Mouse (Mus musculus) stomach, postnatal 0 days (tissue): ENCODE results near the gene Nlgn1. TPM values are rescaled to one million over a fixed set of nuclear protein-coding genes. Genes with fewer than 3 reads are reported as not detected.
A peak's percentile ranks its signal among the peaks of the same experiment; 100 is the strongest.

ENCODE experiments used
- ATAC-seq: fragments of 200-750 bp; cut with Nextera tagmentation; 2 replicates; pipeline ENCODE4 v1.8.0; 2017; ENCODE audit not compliant: low FRiP score, low TSS enrichment
- DNase-seq: peaks from one replicate; pipeline ENCODE4 v3.0.0-alpha.2; 2016; ENCODE audit warnings: low spot score
- H3K27ac ChIP-seq: fragments of 300-500 bp; sonication (generic); replicated peaks from 2 replicates; pipeline ENCODE4 v1.5.1; 2014; ENCODE audit warnings: mild to moderate bottlenecking, control low read depth
- H3K27me3 ChIP-seq: fragments of 300-500 bp; sonication (generic); 2 replicates; pipeline ENCODE4 v1.6.1; 2014; ENCODE audit warnings: low read length; ENCODE audit not compliant: control insufficient read depth, insufficient read depth
- H3K36me3 ChIP-seq: fragments of 300-500 bp; sonication (generic); 2 replicates; pipeline ENCODE4 v1.6.1; 2014; ENCODE audit warnings: low read length, mixed read lengths; ENCODE audit not compliant: control insufficient read depth, insufficient read depth
- H3K4me1 ChIP-seq: fragments of 300-500 bp; sonication (generic); replicated peaks from 2 replicates; pipeline ENCODE4 v1.6.1; 2014; ENCODE audit warnings: antibody characterized with exemption; ENCODE audit not compliant: control insufficient read depth, insufficient read depth
- H3K4me2 ChIP-seq: fragments of 300-500 bp; sonication (generic); replicated peaks from 2 replicates; pipeline ENCODE4 v1.6.1; 2014; ENCODE audit warnings: low read depth, mild to moderate bottlenecking, control low read depth, moderate library complexity
- H3K4me3 ChIP-seq: fragments of 300-500 bp; sonication (generic); 2 replicates; pipeline ENCODE4 v1.5.1; 2014; ENCODE audit warnings: low read depth, low read length, control low read depth
- H3K9ac ChIP-seq: fragments of 300-500 bp; sonication (generic); 2 replicates; pipeline ENCODE4 v1.6.1; 2014; ENCODE audit warnings: mild to moderate bottlenecking, low read length, control low read depth, mixed read lengths
- H3K9me3 ChIP-seq: fragments of 300-500 bp; sonication (generic); 2 replicates; pipeline ENCODE4 v1.6.1; 2016; ENCODE audit warnings: low read length; ENCODE audit not compliant: control insufficient read depth
- CTCF ChIP-seq: IDR thresholded peaks from 2 replicates; pipeline ENCODE4 v1.5.1; 2016; ENCODE audit warnings: antibody characterized with exemption, low read depth, mild to moderate bottlenecking, moderate library complexity
- EP300 ChIP-seq: optimal IDR thresholded peaks from 2 replicates; pipeline ENCODE3; 2016; ENCODE audit warnings: antibody characterized with exemption
- WGBS: fragments of 180-500 bp; shearing (Covaris S2); extraction: QIAGEN DNeasy Blood & Tissue Kit; methylation state at CpG from one replicate; pipeline ENCODE4 v1.1.7; 2014; 5-methylcytosine and 5-hydroxymethylcytosine counted together
- polyA plus RNA-seq: library from polyadenylated mRNA; unstranded; fragments of >200 nt; fragmentation: Nextera tagmentation; extraction: Ambion mirVana; gene quantifications from 2 replicates; pipeline ENCODE4 v1.2.1, GENCODE M21; 2015

Gene Nlgn1
- polyA plus RNA-seq, 1 experiment from 2014 or later: 0.41 TPM

DNA sequence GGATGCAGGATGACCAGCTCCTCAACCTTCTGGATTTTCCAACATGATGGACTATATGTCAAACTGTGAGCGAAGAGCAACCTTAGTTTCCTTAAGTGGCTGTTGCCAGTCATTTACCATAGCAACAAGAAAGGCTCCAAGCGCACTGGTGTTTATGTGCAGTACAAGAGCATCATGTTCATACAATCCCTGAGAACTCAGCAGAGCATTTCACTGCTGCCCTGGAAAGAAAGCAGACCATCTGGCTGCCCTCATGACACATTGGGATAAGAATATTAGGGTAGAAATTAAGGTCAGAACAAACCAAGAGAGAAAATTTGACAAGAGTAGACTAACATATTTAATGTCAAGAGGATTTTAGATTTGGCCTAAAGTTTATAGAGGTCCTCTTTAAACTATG is 306.2 kb downstream of the Nlgn1 start:
- Histone ChIP-seq H3K36me3 (no peaks in the 10 kb centered on the region), H3K9ac (no peak overlapping the region), H3K27ac (no peak overlapping the region), H3K27me3 (no peaks in the 10 kb centered on the region), H3K4me3 (no peak overlapping the region), H3K9me3 (no peaks in the 10 kb centered on the region), H3K4me1 (no peaks in the 10 kb centered on the region), H3K4me2 (no peak overlapping the region)
- DNase-seq: no peak
- ATAC-seq: no peak
- no peak for TF ChIP-seq CTCF
- no peak for TF ChIP-seq EP300
- 58% methylated on average over 2 of the region's 2 CpGs for WGBS

DNA sequence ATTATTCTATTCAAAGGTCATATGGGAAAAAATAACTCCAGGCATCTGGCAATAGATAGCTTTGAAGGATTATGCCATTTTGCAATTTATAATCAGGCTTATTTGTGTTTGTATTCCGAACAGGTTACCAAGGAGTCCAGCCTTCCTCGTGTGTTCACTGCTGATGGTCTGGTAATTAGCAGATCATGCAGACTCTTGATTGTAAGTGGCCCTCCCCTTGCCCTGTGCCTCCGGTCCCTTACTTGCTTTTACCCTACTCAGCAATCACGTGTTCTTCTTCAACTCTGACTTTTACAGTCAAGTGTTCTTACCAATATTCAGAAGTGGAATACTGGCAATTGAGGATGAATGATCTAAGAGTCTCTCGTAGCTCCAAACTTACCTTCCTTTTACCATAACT is 309.0 kb downstream of the Nlgn1 start:
- Histone ChIP-seq H3K4me2 (no peak overlapping the region), H3K36me3 (no peaks in the 10 kb centered on the region), H3K27me3 (no peaks in the 10 kb centered on the region), H3K27ac (no peak overlapping the region), H3K9me3 (no peaks in the 10 kb centered on the region), H3K4me1 (no peaks in the 10 kb centered on the region), H3K4me3 (no peak overlapping the region), H3K9ac (no peak overlapping the region)
- ATAC-seq: no peak
- TF ChIP-seq EP300 (no peak), CTCF (no peak)
- DNase-seq: no peak
- WGBS: 72% methylated on average over 5 of the region's 5 CpGs

DNA sequence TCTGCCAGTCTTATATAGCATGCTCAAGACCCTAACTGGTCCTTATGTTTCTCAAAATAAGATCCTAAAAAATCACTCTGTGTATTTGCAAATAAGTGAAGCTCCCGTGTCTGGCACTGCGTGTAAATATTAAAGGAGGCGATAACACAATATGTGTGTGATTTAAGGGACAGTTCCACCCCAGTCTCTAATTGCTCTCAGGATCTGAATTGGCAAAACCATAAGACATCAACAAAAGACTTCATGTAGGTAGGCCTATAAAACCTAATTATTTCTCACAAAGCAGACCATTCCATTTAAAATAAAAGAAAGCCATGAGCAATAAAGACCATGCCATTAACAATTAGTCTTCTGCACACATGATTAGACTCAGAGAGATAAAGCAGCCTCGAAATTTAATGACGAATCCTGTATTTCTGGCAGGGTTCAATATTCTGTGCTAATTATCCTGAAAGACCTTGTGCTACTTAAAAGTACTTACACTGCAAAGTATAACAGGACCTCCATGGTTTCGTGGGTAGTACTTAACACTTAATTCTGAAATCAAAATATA is 310.6 kb downstream of the Nlgn1 start:
- no peak for TF ChIP-seq EP300
- no peak for TF ChIP-seq CTCF
- Histone ChIP-seq H3K36me3 (no peaks in the 10 kb centered on the region), H3K27ac (no peak overlapping the region), H3K9ac (no peak overlapping the region), H3K9me3 (no peaks in the 10 kb centered on the region), H3K4me1 (no peaks in the 10 kb centered on the region), H3K27me3 (no peaks in the 10 kb centered on the region), H3K4me3 (no peak overlapping the region), H3K4me2 (no peak overlapping the region)
- WGBS: 81% methylated on average over 6 of the region's 6 CpGs
- ATAC-seq (no peak), DNase-seq (no peak)

DNA sequence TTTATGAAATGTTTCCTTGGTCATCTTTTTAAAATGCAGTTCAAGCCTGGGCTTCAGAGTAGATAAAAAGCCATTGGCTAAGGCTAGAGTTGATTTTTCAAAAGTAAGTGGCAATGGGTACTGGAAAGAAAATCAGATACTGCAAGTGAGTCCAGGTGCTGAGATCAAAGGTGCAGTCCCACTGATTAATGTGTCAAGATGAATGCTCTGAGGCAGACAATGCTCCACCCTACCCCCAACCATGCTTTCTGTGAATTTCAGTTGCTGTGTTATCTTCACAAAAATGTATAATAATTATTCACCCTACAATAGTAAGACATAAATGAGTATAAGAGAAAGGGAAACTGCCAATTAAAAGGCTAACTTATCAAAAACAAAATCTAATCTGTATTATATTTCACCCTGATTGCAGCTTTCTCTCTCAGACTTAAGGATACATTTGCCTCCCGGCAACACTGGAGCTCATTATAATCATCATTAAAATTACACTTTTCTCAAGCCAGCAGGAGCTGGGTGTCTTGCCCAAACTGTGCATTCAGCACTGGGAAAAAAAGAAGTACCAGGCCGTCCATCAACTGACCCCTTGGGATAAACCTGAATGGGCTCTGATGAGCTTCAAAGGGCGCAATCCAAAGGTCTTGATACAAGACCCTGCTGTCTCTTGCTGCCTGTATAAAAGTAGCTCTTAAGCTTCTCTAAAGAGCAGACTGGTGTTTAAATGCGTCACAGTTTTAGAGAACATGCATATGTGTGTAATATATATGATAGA is 320.8 kb downstream of the Nlgn1 start:
- no peaks in the 10 kb centered on the region for H3K4me1 ChIP-seq

DNA sequence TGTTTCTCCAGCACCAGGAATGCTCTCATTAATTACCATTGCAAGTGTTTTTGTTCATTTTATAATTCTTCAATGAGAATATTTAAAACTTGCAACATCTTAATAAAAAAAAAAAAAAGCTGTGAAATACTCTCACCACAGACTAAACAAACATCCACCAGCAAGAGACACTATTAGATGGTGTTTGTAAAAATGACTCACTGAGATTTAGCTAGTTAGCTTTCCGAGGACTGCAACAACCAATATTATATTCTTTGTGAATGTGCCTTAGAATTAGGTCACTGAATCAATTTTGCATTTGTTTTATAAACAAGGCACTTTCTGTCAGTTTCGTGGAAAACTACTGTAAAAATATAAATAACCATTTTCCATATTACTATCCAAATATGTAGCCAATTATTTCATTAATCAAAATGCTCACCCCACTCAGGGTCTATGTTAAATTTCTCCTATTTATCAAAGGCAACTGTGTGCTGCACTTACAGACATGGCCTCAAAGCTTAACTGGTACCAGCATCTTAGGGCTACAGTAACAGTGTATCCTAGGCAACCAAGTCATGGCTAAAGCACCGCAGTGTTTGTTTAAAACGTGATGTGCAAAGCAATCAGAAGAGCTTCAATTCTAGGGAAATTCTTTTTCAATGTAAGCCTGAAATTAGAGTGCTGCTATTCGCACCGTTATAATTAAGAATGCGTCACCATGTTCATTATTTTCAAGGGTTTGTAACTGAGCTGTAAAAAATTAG is 329.2 kb downstream of the Nlgn1 start:
- WGBS: 58% methylated on average over 7 of the region's 7 CpGs

More for the DNA sequence above, 320.8 kb downstream of the Nlgn1 start:
- Histone ChIP-seq H3K9me3 (no peaks in the 10 kb centered on the region), H3K4me2 (no peak overlapping the region), H3K27ac (no peak overlapping the region), H3K4me3 (no peak overlapping the region), H3K36me3 (no peaks in the 10 kb centered on the region), H3K27me3 (no peaks in the 10 kb centered on the region), H3K9ac (no peak overlapping the region)
- ATAC-seq (no peak), DNase-seq (no peak)
- 74% methylated on average over 4 of the region's 4 CpGs for WGBS
- TF ChIP-seq CTCF (no peak), EP300 (no peak)

DNA sequence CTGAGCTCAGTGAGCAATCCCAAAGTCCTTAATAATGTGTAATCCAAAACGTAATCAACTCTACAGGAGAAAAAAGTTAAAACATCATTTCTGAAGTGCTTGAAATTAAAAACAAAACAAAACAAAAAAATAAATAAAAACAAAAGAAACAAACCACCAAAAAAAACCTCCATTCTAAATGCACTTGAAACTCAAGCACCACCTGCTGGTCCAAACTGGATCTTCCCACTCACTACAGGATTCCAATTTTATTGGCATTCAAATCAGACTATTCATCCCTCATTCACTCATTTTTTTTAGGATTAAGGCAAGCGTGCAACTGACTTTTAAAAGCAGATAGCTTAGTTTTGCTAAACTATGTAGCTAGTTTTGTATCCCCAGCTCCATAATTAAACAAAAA is 329.9 kb downstream of the Nlgn1 start:
- no peak for ATAC-seq
- H3K4me2 ChIP-seq: no peak overlapping the region
- no peak overlapping the region for H3K27ac ChIP-seq
- 32% methylated on average over 2 of the region's 2 CpGs for WGBS
- no peaks in the 10 kb centered on the region for H3K9me3 ChIP-seq
- H3K4me3 ChIP-seq: no peak overlapping the region
- TF ChIP-seq CTCF: peak; percentile 59
- TF ChIP-seq EP300: no peak
- no peaks in the 10 kb centered on the region for H3K27me3 ChIP-seq
- no peaks in the 10 kb centered on the region for H3K36me3 ChIP-seq
- DNase-seq: no peak
- no peaks in the 10 kb centered on the region for H3K4me1 ChIP-seq
- H3K9ac ChIP-seq: no peak overlapping the region

More for the DNA sequence above, 329.2 kb downstream of the Nlgn1 start:
- TF ChIP-seq CTCF (no peak), EP300 (no peak)
- no peak overlapping the region for H3K4me2 ChIP-seq
- H3K36me3 ChIP-seq: no peaks in the 10 kb centered on the region
- H3K4me3 ChIP-seq: no peak overlapping the region
- no peaks in the 10 kb centered on the region for H3K9me3 ChIP-seq
- DNase-seq (no peak), ATAC-seq (no peak)
- no peak overlapping the region for H3K27ac ChIP-seq
- no peak overlapping the region for H3K9ac ChIP-seq
- H3K4me1 ChIP-seq: no peaks in the 10 kb centered on the region
- H3K27me3 ChIP-seq: no peaks in the 10 kb centered on the region
